Mouse (Mus musculus): ENCODE data around the gene Tmem41b.
A peak's percentile ranks its signal among the peaks of the same experiment; 100 is the strongest.

The Tmem41b gene

GRCm38 (mm10) chr7:109975966-109976715 lies 10.6 kb downstream of the Tmem41b start:
- no peak for DNase-seq (ENCODE audit: low spot score)

DNA sequence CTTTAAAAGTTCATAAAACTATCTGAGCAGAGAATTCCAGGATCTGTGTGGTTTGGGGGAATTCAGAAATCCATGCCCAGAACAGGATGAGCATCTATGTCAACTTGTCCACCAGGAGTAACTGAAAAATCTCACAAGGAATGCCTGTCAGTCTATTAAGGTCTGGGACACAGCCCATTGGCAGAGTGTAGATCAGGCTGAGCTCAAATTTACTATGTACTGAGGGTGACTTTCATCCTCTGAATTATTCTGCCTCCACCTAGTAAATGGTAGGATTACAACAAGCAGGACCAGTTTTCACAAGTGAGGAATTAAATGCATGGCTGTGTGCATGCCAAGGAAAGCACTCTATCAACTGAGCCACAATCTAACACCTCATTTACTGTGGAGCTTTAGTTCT lies 17.2 kb downstream of the Tmem41b start:
- DNase-seq (ENCODE audit: low spot score): no peak

- DNase-seq (ENCODE audit: low spot score): no peak
Measured at GRCm38 (mm10) chr7:109968924-109969450, 17.7 kb downstream of the Tmem41b start.

DNA sequence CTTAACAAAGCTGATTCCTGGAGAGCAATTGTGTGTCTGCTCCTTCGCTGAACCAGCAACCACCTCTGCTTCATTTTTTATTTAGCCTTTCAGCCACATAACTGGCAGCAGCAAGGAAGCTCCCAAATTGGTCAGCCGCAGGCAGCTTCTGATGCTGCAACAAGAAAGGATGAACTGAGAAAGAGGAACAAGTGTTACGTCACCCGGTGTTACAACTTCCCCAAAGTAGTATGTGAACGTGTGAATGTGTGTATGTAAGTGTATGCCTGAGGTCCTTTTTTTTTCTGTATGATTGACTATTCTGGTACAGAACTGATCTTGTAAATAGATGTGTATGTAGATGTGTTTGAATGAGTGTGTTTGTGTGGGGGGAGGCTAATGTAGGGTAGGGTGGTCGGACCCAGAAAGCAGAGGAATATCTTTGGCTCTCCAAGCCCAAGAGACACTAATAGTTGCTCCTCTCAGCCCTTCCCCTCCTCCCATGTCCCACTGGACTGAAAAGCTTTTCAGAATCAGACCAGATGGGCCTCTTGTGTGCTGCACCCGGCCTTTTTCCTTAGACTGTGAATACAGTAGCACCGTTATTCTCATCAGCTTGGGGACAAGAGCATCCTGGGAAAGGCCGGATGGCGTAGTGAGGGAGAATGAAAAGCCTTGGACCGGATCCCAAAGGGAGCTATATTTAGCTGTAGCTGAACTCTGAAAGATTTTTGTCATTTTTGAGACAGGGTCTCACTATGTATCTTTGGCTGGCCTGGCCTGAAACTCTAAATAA lies 18.7 kb downstream of the Tmem41b start:
- DNase-seq (ENCODE audit: low spot score): no peak

- no peak for DNase-seq (ENCODE audit: low spot score)
Measured at GRCm38 (mm10) chr7:109965658-109966057, 21.1 kb downstream of the Tmem41b start.

- DNase-seq (ENCODE audit: low spot score): no peak
Measured at GRCm38 (mm10) chr7:109963707-109964106, 23.0 kb downstream of the Tmem41b start.

GRCm38 (mm10) chr7:109962596-109962995 lies 24.1 kb downstream of the Tmem41b start:
- DNase-seq (ENCODE audit: low spot score): no peak

DNA sequence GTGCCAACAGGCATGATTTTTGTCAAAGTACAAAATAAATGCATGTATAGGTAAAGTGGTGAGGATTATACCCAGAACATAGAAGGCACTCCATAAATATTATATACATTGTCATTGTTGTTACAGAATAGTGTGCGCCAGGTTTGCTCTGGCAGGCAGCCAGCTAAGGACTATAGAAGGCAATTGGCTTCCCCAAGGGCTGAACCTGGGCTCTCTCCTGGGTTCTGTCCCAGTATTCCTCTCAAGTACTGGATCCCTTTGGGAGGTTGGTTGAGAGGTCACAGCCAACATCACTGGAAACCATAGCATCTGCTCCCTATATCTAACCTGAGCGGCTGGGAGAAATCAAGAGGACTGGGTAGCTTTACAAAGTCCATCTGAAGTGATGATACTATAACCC lies 25.2 kb downstream of the Tmem41b start:
- DNase-seq (ENCODE audit: low spot score): no peak

GRCm38 (mm10) chr7:109960613-109961154 lies 26.0 kb downstream of the Tmem41b start:
- DNase-seq (ENCODE audit: low spot score): no peak

DNA sequence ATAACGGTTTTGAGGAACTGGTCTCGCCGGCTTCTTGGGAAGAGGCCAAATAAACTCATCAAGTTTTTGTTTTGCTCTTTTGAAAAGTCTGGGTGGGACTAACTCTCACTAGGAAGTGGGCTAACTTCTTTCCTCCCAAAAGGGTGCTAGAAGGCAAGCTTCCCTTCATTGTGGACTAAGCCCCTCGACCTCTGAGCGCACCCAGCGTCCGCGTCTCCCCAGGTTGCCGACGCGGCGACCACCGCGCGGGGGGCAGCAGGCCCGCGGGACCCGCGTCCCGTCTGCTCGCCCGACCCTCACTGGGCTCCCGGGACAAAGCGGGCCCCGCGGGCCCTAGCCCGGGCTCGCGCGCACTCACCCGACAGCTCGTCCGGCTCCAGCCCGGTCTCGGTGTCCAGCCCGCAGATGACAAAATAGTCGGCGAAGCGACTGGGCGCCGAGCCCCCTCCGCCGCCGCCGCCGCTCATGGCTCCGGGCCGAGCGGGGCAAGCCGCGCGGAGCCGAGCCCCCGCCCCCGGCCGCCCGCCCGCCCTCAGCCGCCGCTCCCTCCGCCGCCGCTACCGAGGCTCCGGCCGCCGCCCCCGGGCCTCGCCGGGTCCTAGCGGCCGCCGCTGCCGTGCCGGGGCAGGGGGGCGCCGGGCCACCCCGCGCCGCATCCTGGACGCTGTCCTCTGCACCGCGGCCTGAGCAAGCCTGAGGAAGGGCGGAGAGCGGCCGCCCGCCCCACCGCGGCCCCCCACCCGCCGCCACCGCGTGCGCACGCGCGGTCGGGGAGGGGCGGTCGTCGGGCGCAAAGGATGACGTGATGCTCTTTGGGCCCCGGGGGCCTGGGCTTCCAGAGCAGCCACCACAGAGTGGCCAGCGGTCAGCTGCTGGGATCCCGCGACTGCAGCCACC lies 26.8 kb downstream of the Tmem41b start, which contains the start of gene Dennd5a:
Gene Dennd5a (minus strand): TSS at position 755 of the 897 bp plus-strand sequence.
- peak; percentile 16 for DNase-seq (ENCODE audit: low spot score)

DNA sequence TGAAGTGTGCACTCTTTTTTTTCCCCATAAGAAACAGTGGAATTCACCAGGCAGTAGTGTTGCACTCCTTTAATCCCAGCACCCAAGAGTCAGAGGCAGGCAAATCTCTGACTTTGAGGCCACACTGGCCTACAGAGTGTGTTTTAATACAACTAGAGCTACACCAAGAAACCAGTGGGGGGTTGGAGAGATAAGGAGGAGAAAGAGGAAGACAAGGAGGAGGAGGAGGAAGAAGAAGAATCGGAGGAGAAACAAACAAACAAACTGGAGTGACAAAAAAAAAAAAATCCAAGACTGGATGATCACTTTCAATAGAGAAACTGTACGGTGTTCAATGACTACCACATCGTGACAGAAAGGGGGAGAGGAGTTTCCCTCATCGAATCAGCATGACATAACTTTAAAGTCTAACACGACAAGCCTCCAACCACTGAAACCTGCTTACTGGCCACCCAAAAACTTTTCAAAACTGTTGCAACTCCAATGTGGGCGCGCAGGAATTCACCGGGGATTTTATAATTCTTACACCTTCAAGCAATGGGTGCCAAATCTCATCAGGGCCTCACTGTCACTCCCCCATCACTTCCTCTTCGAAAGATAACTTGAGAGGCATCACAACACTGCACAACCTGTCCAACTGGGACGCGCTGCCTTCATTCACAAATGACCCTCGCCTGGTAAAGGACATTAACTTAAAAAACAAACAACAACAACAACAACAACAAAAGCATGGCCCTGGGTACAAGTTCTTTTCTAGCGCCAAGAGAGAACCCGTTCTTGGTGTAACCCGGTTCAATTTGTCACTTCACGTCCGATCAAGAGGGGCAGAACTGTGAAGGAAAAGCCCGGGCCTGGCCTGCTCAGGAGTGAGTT lies 27.6 kb downstream of the Tmem41b start:
- no peak for DNase-seq (ENCODE audit: low spot score)

DNA sequence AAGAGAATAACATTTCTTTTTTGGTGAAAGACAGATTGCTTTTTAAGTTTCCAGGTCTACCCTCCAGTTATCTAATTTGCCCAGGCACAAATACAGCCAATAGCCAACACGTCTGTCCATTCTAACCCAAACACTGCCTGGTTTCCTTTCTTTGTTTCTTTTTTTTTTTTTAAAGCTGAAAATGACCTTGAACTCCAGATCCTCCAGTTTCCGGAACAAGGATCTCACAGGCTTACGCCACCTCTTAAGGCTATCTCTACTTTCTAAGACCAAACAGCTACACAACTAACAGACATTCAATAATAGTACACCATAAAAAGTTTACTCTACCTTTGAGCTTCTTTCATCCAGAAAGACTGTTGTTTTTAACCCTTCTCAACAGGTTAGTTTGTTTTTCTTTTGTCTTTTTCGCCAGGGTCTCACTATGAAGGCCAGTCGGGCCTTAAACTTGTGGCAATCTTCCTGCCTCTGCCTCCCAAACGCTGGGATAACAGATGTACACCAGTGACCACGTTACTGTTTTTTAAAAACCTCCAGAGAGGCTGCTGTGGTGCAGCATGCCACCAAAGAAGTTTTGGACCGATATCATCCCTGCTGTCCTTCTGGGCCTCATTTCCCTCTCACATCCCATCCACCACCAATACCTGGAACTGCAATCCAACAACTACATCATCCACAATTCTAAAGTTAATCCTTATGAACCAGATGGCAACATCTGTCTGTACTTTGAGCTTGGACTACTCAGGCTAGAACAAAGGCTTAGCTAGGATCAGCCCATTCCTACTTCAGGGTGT lies 28.5 kb downstream of the Tmem41b start:
- no peak for DNase-seq (ENCODE audit: low spot score)

GRCm38 (mm10) chr7:109954622-109955401 lies 31.9 kb downstream of the Tmem41b start:
- no peak for DNase-seq (ENCODE audit: low spot score)

GRCm38 (mm10) chr7:109951297-109951696 lies 35.4 kb downstream of the Tmem41b start:
- DNase-seq (ENCODE audit: low spot score): no peak

- DNase-seq (ENCODE audit: low spot score): no peak
Measured at GRCm38 (mm10) chr7:109944421-109945034, 42.2 kb downstream of the Tmem41b start.

DNA sequence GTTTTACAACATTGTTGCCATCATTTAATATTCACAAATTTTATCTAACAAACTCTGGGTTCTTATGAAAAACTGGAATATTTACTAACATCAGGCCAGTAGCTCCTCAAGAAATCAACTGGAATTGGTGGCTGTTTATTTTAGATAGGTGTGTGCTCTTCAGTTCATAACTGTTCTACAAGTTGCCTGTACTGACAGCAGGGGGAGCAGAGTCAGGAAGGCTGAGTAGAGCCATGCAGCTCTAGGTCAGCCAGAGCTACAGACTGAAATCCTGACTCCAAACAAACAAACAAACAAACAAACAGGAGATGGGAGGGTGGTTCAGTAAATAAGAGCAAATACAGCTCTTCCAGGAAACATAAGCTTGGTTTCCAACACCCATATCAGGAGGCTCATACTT lies 57.1 kb downstream of the Tmem41b start:
- no peak for DNase-seq (ENCODE audit: low spot score)

DNA sequence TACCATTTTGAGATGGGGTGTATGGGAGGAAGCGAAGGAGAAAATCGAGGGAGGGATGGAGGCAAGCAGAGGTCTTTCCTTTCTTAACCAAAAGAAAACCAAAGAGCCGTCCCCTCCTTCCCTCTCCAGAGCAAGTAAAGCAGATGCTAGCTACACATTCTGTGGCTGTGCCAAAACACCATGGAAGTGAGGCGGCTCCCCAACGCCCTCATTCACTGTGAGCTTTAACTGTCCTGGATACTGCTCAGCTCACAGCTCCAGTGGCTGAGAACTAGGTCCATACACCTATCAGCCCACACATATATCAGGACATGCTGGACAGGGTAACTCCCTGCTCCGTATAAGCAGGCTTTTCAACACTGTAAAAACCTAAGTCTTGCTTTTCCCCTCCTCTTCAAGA lies 58.4 kb downstream of the Tmem41b start:
- DNase-seq (ENCODE audit: low spot score): no peak

- no peak for DNase-seq (ENCODE audit: low spot score)
Measured at GRCm38 (mm10) chr7:109924965-109925364, 61.8 kb downstream of the Tmem41b start.

- DNase-seq (ENCODE audit: low spot score): no peak
Measured at GRCm38 (mm10) chr7:109922889-109923288, 63.8 kb downstream of the Tmem41b start.
